Mouse (Mus musculus) MEL (cell line): ENCODE data around the gene Aire. TPM values are rescaled to one million over a fixed set of nuclear protein-coding genes. Genes with fewer than 3 reads are reported as not detected.

Source experiments
- DNase-seq: peaks from one replicate; pipeline ENCODE4 v3.0.0; 2011; ENCODE audit warnings: low read depth, low spot score
- H3K27ac ChIP-seq: 2 replicates; pipeline ENCODE4 v1.5.1; 2012; ENCODE audit warnings: low read depth, mild to moderate bottlenecking, control low read depth, low read length, moderate library complexity; ENCODE audit not compliant: control insufficient read depth
- H3K27me3 ChIP-seq, 2 experiments: fragments of 150-350 bp in 1 of 2; sonication (generic) in 1 of 2; 2 replicates each; pipeline ENCODE4 v1.6.1; 2012; ENCODE audit warnings: low read length in 2 of 2, mild to moderate bottlenecking in 2 of 2, improper control_type of control experiment in 1 of 2, moderate library complexity in 1 of 2; ENCODE audit not compliant: insufficient read depth in 2 of 2, control insufficient read depth in 1 of 2
- H3K36me3 ChIP-seq, 2 experiments: 2 replicates each; pipeline ENCODE4 v1.6.1; 2012 to 2014; ENCODE audit warnings: low read length in 2 of 2, improper control_type of control experiment in 1 of 2, inconsistent platforms in 1 of 2, mild to moderate bottlenecking in 1 of 2; ENCODE audit not compliant: insufficient read depth in 2 of 2, control insufficient read depth in 1 of 2
- H3K4me1 ChIP-seq, 2 experiments: fragments of 150-350 bp in 1 of 2; sonication (generic) in 1 of 2; 2 replicates each; pipeline ENCODE4 v1.6.1; 2012; ENCODE audit warnings: low read length in 2 of 2, improper control_type of control experiment in 1 of 2, mild to moderate bottlenecking in 1 of 2; ENCODE audit not compliant: insufficient read depth in 2 of 2, control insufficient read depth in 1 of 2
- H3K4me3 ChIP-seq, 2 experiments: fragments of 150-350 bp in 1 of 2; sonication (generic) in 1 of 2; 2 replicates each; pipeline ENCODE4 v1.5.1; 2012; ENCODE audit warnings: low read depth in 2 of 2, low read length in 2 of 2, mild to moderate bottlenecking in 2 of 2, moderate library complexity in 2 of 2, control low read depth in 1 of 2, improper control_type of control experiment in 1 of 2; ENCODE audit not compliant: control insufficient read depth in 1 of 2, insufficient read depth in 1 of 2
- H3K79me2 ChIP-seq: 2 replicates; pipeline ENCODE4 v1.6.1; 2012; ENCODE audit warnings: mild to moderate bottlenecking, low read length, moderate library complexity; ENCODE audit not compliant: control insufficient read depth, poor library complexity, insufficient read depth
- H3K9ac ChIP-seq: 2 replicates; pipeline ENCODE4 v1.6.1; 2012; ENCODE audit warnings: low read depth, mild to moderate bottlenecking, control low read depth, low read length, moderate library complexity; ENCODE audit not compliant: control insufficient read depth, poor library complexity, severe bottlenecking
- H3K9me3 ChIP-seq: fragments of 150-350 bp; sonication (generic); replicated peaks from 2 replicates; pipeline ENCODE4 v1.6.1; 2012; ENCODE audit warnings: mild to moderate bottlenecking, low read length, improper control_type of control experiment, moderate library complexity; ENCODE audit not compliant: insufficient read depth
- BHLHE40 ChIP-seq: IDR thresholded peaks from 2 replicates; pipeline ENCODE4 v1.6.1; 2012; ENCODE audit warnings: low read depth, mild to moderate bottlenecking, inconsistent platforms, low read length, improper control_type of control experiment, borderline replicate concordance
- CHD1 ChIP-seq: IDR thresholded peaks from 2 replicates; pipeline ENCODE4 v1.6.1; 2012; ENCODE audit warnings: low read depth, mild to moderate bottlenecking, inconsistent platforms, low read length, improper control_type of control experiment
- CHD2 ChIP-seq: IDR thresholded peaks from 2 replicates; pipeline ENCODE4 v1.6.1; 2011; ENCODE audit warnings: low read length, improper control_type of control experiment
- CTCF ChIP-seq, 3 experiments: IDR thresholded peaks in 2 of 3; conservative IDR thresholded peaks in 1 of 3; 2 replicates each; pipeline ENCODE4 v1.5.1; 2011 to 2012; ENCODE audit warnings: low read length in 3 of 3, low read depth in 2 of 3, mild to moderate bottlenecking in 2 of 3, improper control_type of control experiment in 1 of 3, inconsistent platforms in 1 of 3, mixed read lengths in 1 of 3, moderate library complexity in 1 of 3; ENCODE audit not compliant: control insufficient read depth in 1 of 3, insufficient read depth in 1 of 3, poor library complexity in 1 of 3, severe bottlenecking in 1 of 3
- E2F4 ChIP-seq: IDR thresholded peaks from 2 replicates; pipeline ENCODE4 v1.6.1; 2011; ENCODE audit warnings: low read depth, low read length, improper control_type of control experiment, borderline replicate concordance
- ELF1 ChIP-seq: IDR thresholded peaks from 2 replicates; pipeline ENCODE4 v1.6.1; 2014; ENCODE audit warnings: low read depth, mild to moderate bottlenecking, inconsistent platforms, low read length, improper control_type of control experiment, moderate library complexity
- EP300 ChIP-seq, 2 experiments: IDR thresholded peaks; 2 replicates each; pipeline ENCODE4 v1.6.1; 2011; ENCODE audit warnings: improper control_type of control experiment in 2 of 2, low read length in 2 of 2, low read depth in 1 of 2, mild to moderate bottlenecking in 1 of 2
- ETS1 ChIP-seq: IDR thresholded peaks from 2 replicates; pipeline ENCODE4 v1.6.1; 2012; ENCODE audit warnings: low read depth, mild to moderate bottlenecking, inconsistent platforms, low read length, improper control_type of control experiment, moderate library complexity
- GATA1 ChIP-seq: IDR thresholded peaks from 2 replicates; pipeline ENCODE4 v1.6.1; 2011; ENCODE audit warnings: low read depth, low read length, improper control_type of control experiment
- HCFC1 ChIP-seq: IDR thresholded peaks from 2 replicates; pipeline ENCODE4 v1.6.1; 2012; ENCODE audit warnings: low read depth, mild to moderate bottlenecking, inconsistent platforms, low read length, improper control_type of control experiment, moderate library complexity
- KAT2A ChIP-seq: conservative IDR thresholded peaks from 2 replicates; pipeline ENCODE4 v1.6.1; 2012; ENCODE audit warnings: low read depth, low read length, improper control_type of control experiment, inconsistent platforms
- MAX ChIP-seq: IDR thresholded peaks from 2 replicates; pipeline ENCODE4 v1.6.1; 2011; ENCODE audit warnings: low read length, improper control_type of control experiment
- MAZ ChIP-seq: IDR thresholded peaks from 2 replicates; pipeline ENCODE4 v1.6.1; 2012; ENCODE audit warnings: low read depth, mild to moderate bottlenecking, inconsistent platforms, low read length, improper control_type of control experiment
- MEF2A ChIP-seq: IDR thresholded peaks from 2 replicates; pipeline ENCODE4 v1.6.1; 2014; ENCODE audit warnings: low read depth, mild to moderate bottlenecking, inconsistent platforms, low read length, improper control_type of control experiment; ENCODE audit not compliant: poor library complexity, insufficient replicate concordance, severe bottlenecking; ENCODE audit errors: extremely low read depth
- MXI1 ChIP-seq: IDR thresholded peaks from 2 replicates; pipeline ENCODE4 v1.6.1; 2011; ENCODE audit warnings: mild to moderate bottlenecking, low read depth, low read length, improper control_type of control experiment
- MYB ChIP-seq: IDR thresholded peaks from 2 replicates; pipeline ENCODE4 v1.6.1; 2011; ENCODE audit warnings: mild to moderate bottlenecking, low read depth, low read length, improper control_type of control experiment
- MYC ChIP-seq: IDR thresholded peaks from 2 replicates; pipeline ENCODE4 v1.6.1; 2011; ENCODE audit warnings: low read depth, mild to moderate bottlenecking, low read length, improper control_type of control experiment, moderate library complexity
- NRF1 ChIP-seq: IDR thresholded peaks from 2 replicates; pipeline ENCODE4 v1.6.1; 2014; ENCODE audit warnings: low read depth, mild to moderate bottlenecking, inconsistent platforms, low read length, improper control_type of control experiment, moderate library complexity; ENCODE audit not compliant: poor library complexity, insufficient read depth, severe bottlenecking
- POLR2AphosphoS2 ChIP-seq: IDR thresholded peaks from 2 replicates; pipeline ENCODE4 v1.6.1; 2011; ENCODE audit warnings: low read length, improper control_type of control experiment
- POLR2AphosphoS5 ChIP-seq: IDR thresholded peaks from 2 replicates; pipeline ENCODE4 v1.6.1; 2012; ENCODE audit warnings: low read depth, borderline replicate concordance, mild to moderate bottlenecking, inconsistent platforms, low read length, moderate library complexity, mixed read lengths
- RCOR1 ChIP-seq: IDR thresholded peaks from 2 replicates; pipeline ENCODE4 v1.6.1; 2012; ENCODE audit warnings: low read depth, mild to moderate bottlenecking, inconsistent platforms, low read length, improper control_type of control experiment
- SIN3A ChIP-seq: IDR thresholded peaks from 2 replicates; pipeline ENCODE4 v1.6.1; 2012; ENCODE audit warnings: low read length, improper control_type of control experiment, inconsistent platforms
- SMC3 ChIP-seq: IDR thresholded peaks from 2 replicates; pipeline ENCODE4 v1.6.1; 2011; ENCODE audit warnings: low read depth, low read length, improper control_type of control experiment
- TBP ChIP-seq: IDR thresholded peaks from 2 replicates; pipeline ENCODE4 v1.8.0; 2011; ENCODE audit warnings: low read depth, low read length, improper control_type of control experiment
- TCF12 ChIP-seq: IDR thresholded peaks from 2 replicates; pipeline ENCODE4 v1.6.1; 2014; ENCODE audit warnings: low read depth, mild to moderate bottlenecking, inconsistent platforms, low read length, improper control_type of control experiment, moderate library complexity
- UBTF ChIP-seq: IDR thresholded peaks from 2 replicates; pipeline ENCODE4 v1.6.1; 2012; ENCODE audit warnings: low read depth, mild to moderate bottlenecking, inconsistent platforms, low read length, improper control_type of control experiment, moderate library complexity, borderline replicate concordance; ENCODE audit not compliant: insufficient read depth
- USF1 ChIP-seq: IDR thresholded peaks from 2 replicates; pipeline ENCODE4 v1.6.1; 2014; ENCODE audit warnings: low read depth, mild to moderate bottlenecking, inconsistent platforms, low read length, improper control_type of control experiment, moderate library complexity
- ZC3H11A ChIP-seq: IDR thresholded peaks from 2 replicates; pipeline ENCODE4 v1.6.1; 2012; ENCODE audit warnings: low read depth, mild to moderate bottlenecking, inconsistent platforms, low read length, improper control_type of control experiment
- ZKSCAN1 ChIP-seq: IDR thresholded peaks from 2 replicates; pipeline ENCODE4 v1.6.1; 2012; ENCODE audit warnings: low read depth, mild to moderate bottlenecking, inconsistent platforms, low read length, improper control_type of control experiment, moderate library complexity
- ZMIZ1 ChIP-seq: IDR thresholded peaks from 2 replicates; pipeline ENCODE4 v1.6.1; 2012; ENCODE audit warnings: low read depth, mild to moderate bottlenecking, inconsistent platforms, low read length, improper control_type of control experiment, moderate library complexity
- ZNF384 ChIP-seq: IDR thresholded peaks from 2 replicates; pipeline ENCODE4 v1.6.1; 2012; ENCODE audit warnings: low read depth, mild to moderate bottlenecking, inconsistent platforms, low read length, improper control_type of control experiment
- polyA plus RNA-seq, 2 experiments: library from polyadenylated mRNA; stranded (reverse) in 1 of 2; unstranded in 1 of 2; fragments of >175 nt in 1 of 2; fragments of >200 nt in 1 of 2; gene quantifications; 2 replicates each; pipeline versions ENCODE4 v1.2.1 to v1.2.4; 2012; ENCODE audit warnings: low replicate concordance in 2 of 2, low read depth in 1 of 2; ENCODE audit not compliant: insufficient read length in 2 of 2, insufficient read depth in 1 of 2, missing spikeins in 1 of 2
- total RNA-seq: library from RNA; depleted of rRNA; stranded (reverse); fragments of 300-350 nt; gene quantifications from 2 replicates; pipeline ENCODE4 v1.2.3, GENCODE M21; 2012

Gene Aire
- total and polyA plus RNA-seq, 3 experiments: 0.17 TPM; not detected in 2

GRCm38 (mm10) chr10:78009945-78010293 is 33.5 kb downstream of the Aire start, which contains the start of gene Pfkl (continued):
- TF ChIP-seq KAT2A (no peak), POLR2AphosphoS2 (no peak), MAZ (no peak), TCF12 (no peak), NRF1 (no peak), USF1 (no peak), CTCF (IDR thresholded peaks at IDR 0.05 in 2 of 3, conservative IDR thresholded peaks at IDR 0.05 in 1 of 3; ENCODE audit: control insufficient read depth in 1 of 3, insufficient read depth in 1 of 3, low read depth in 2 of 3, low read length in 3 of 3, poor library complexity in 1 of 3, severe bottlenecking in 1 of 3) (no peak), ZMIZ1 (peak; percentile 82), ZC3H11A (no peak), MYC (no peak), SIN3A (peak; percentile 61; the same call in 1 of the 2 replicates), HCFC1 (0 out of 2 replicates have a peak, but pooled peaks have one; percentile 11), POLR2AphosphoS5 (no peak), EP300 (IDR thresholded peaks at IDR 0.05; ENCODE audit: low read depth in 1 of 2, low read length in 2 of 2) (no peak)
- TF ChIP-seq, all 39 proteins: peak for 6

GRCm38 (mm10) chr10:78009184-78009944 is 34.0 kb downstream of the Aire start:
- peaks cover 2 to 14% of the 10 kb centered on the region in 2 experiments; a peak in 3 of 4 replicates for H3K4me1 ChIP-seq
- H3K27me3 ChIP-seq: no peaks in the 10 kb centered on the region
- peaks cover 0 to 1% of the 10 kb centered on the region in 2 experiments; a peak in 2 of 4 replicates for H3K36me3 ChIP-seq
- H3K4me3 ChIP-seq: peak overlapping the region; percentile 79 to 80
- no peaks in the 10 kb centered on the region for H3K9me3 ChIP-seq
- peak; percentile 97 for DNase-seq
- peak overlapping the region; percentile 79 for H3K9ac ChIP-seq
- H3K27ac ChIP-seq: peak overlapping the region; percentile 80
- peaks cover 19% of the 10 kb centered on the region for H3K79me2 ChIP-seq
- TF ChIP-seq NRF1 (peak; percentile 67), ZC3H11A (no peak), SMC3 (no peak), MYC (peak; percentile 92), UBTF (no peak), E2F4 (no peak), RCOR1 (no peak), BHLHE40 (no peak), CHD1 (no peak), POLR2AphosphoS5 (no peak), HCFC1 (peak; percentile 50; the same call in 1 of the 2 replicates), MEF2A (no peak), ELF1 (no peak), ZNF384 (no peak), ZMIZ1 (0 out of 2 replicates have a peak, but pooled peaks have one; percentile 19), MAZ (no peak), GATA1 (no peak), ETS1 (no peak), CHD2 (no peak), MYB (no peak), TBP (peak; percentile 65; the same call in 1 of the 2 replicates), SIN3A (peak; percentile 96), MAX (peak; percentile 91), USF1 (peak; percentile 23; the same call in 1 of the 2 replicates), ZKSCAN1 (no peak), MXI1 (peak; percentile 99)
